Mouse (Mus musculus) liver, embryonic 12.5 days (tissue): ENCODE measurements around the gene Cnga4. TPM values are rescaled to one million over a fixed set of nuclear protein-coding genes. Genes with fewer than 3 reads are reported as not detected.
A peak's percentile ranks its signal among the peaks of the same experiment; 100 is the strongest.
"Not testable (repeated sequence)": the region's sequence is repeated elsewhere in the genome, so short reads cannot be mapped to it uniquely, and the experiment has no call there.

Experiments used
- ATAC-seq: fragments of 200-750 bp; cut with Nextera tagmentation; 2 replicates; pipeline ENCODE4 v1.8.0; 2017; ENCODE audit warnings: moderate number of reproducible peaks, mild to moderate bottlenecking, moderate library complexity
- H3K27ac ChIP-seq: fragments of 300-500 bp; sonication (generic); 2 replicates; pipeline ENCODE4 v1.5.1; 2016; ENCODE audit warnings: mild to moderate bottlenecking
- H3K27me3 ChIP-seq: fragments of 300-500 bp; sonication (generic); replicated peaks from 2 replicates; pipeline ENCODE4 v1.6.1; 2016; ENCODE audit warnings: mild to moderate bottlenecking, moderate library complexity
- H3K36me3 ChIP-seq: fragments of 300-500 bp; sonication (generic); 2 replicates; pipeline ENCODE4 v1.6.1; 2016; ENCODE audit warnings: mild to moderate bottlenecking, moderate library complexity
- H3K4me1 ChIP-seq: fragments of 300-500 bp; sonication (generic); 2 replicates; pipeline ENCODE4 v1.6.1; 2016
- H3K4me2 ChIP-seq: fragments of 300-500 bp; sonication (generic); 2 replicates; pipeline ENCODE4 v1.6.1; 2016; ENCODE audit warnings: mild to moderate bottlenecking, moderate library complexity
- H3K4me3 ChIP-seq: fragments of 300-500 bp; sonication (generic); 2 replicates; pipeline ENCODE4 v1.5.1; 2016; ENCODE audit warnings: mild to moderate bottlenecking, moderate library complexity
- H3K9ac ChIP-seq: fragments of 300-500 bp; sonication (generic); 2 replicates; pipeline ENCODE4 v1.6.1; 2016; ENCODE audit warnings: mild to moderate bottlenecking, moderate library complexity
- H3K9me3 ChIP-seq: fragments of 300-500 bp; sonication (generic); replicated peaks from 2 replicates; pipeline ENCODE4 v1.6.1; 2016; ENCODE audit warnings: mild to moderate bottlenecking, moderate library complexity
- WGBS: fragments of 180-500 bp; shearing (Covaris S2); methylation state at CpG from one replicate; pipeline ENCODE4 v1.1.7; 2016; ENCODE audit not compliant: insufficient replicate concordance; 5-methylcytosine and 5-hydroxymethylcytosine counted together
- polyA plus RNA-seq: library from polyadenylated mRNA; unstranded; fragments of >200 nt; fragmentation: Nextera tagmentation; extraction: Ambion mirVana; gene quantifications from 2 replicates; pipeline ENCODE4 v1.2.1, GENCODE M21; 2016

Cnga4 gene
- polyA plus RNA-seq, 1 experiment from 2014 or later = not detected

DNA sequence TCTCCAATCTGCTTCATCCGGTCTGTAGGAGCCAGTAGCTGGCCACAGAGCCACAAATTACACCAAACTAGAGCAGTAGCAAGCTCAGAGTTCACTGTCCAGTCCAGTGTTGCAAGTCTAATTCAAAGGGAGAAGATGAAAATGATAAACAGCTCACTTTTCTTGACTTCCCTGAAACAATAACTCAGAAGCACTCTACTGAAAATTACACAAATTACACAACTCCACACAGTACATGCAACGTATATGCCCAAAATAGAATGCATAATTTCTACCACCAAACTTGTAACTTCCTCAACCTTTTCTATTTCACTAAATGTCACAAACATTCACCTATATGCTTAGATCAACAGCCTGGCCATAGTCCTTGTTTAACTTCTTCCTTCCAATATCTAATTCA lies 14.1 kb upstream of the Cnga4 start:
- no peak overlapping the region for H3K4me3 ChIP-seq
- H3K4me2 ChIP-seq = no peak overlapping the region
- peaks cover 57% of the 10 kb centered on the region for H3K36me3 ChIP-seq
- H3K27me3 ChIP-seq = no peaks in the 10 kb centered on the region
- H3K27ac ChIP-seq = no peak overlapping the region
- H3K4me1 ChIP-seq = no peaks in the 10 kb centered on the region
- WGBS = 88% methylated on average over 2 of the region's 2 CpGs
- no peaks in the 10 kb centered on the region for H3K9me3 ChIP-seq
- no peak overlapping the region for H3K9ac ChIP-seq
- no peak for ATAC-seq

DNA sequence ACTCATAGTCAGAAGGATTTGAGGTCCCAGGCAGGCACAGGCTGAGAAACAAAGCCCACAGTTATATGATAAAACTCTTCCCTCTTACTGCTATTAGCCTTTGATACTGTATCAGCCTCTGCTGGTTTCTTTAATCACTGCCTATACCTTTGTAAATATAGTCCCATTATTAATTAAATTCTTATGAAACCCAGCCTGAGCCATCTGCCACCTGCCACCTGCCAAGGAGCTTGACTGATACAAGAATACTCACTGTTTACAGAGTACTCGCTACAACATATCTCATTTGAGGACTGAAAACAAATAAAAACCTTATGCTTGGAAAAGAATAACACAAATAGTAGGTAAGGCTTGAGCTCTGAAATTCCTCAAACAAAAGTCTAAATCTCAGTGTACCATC lies 9.8 kb upstream of the Cnga4 start:
- no peak overlapping the region for H3K9ac ChIP-seq
- no peaks in the 10 kb centered on the region for H3K27me3 ChIP-seq
- H3K36me3 ChIP-seq = peaks cover 16% of the 10 kb centered on the region
- no peak for ATAC-seq
- no peak overlapping the region for H3K27ac ChIP-seq
- no peaks in the 10 kb centered on the region for H3K9me3 ChIP-seq
- no peak overlapping the region for H3K4me3 ChIP-seq
- H3K4me1 ChIP-seq = peaks cover 27% of the 10 kb centered on the region
- 83% methylated on average over 1 of the region's 1 CpGs for WGBS
- no peak overlapping the region for H3K4me2 ChIP-seq

DNA sequence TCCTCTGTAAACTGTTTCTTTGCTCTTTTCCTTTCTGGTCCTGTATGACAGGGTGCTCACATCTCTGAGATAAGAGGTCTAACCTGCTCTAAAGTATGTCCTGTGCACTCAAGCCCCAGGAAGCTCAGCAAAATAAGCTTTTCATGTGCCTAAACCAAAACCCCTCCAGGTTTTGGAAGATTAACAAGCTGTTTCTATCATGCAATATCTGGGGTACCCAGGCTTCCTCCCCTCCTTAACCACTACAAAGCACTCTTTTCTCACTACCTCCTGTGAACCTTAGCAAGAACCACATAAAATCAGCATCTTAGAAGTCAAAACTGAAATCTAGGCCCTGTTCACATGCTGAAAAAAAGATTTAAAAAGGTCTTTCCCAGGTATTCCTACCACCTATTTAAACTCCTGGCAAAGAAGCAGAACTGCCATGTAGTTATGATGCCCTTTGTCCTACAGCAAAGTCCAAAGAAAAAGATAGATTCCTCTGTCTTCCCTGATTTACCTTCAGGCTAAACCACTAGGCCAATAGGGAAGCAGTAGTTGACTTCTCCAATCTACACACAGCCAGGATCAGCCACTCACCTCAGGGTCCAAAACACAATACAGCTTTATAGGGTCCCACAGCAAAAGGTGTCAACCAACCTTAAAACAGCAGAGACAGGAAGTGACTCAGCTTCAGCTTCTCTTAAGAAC lies 9.1 kb upstream of the Cnga4 start:
- H3K9me3 ChIP-seq = no peaks in the 10 kb centered on the region
- H3K27ac ChIP-seq = no peak overlapping the region
- peaks cover 9% of the 10 kb centered on the region; the same call in 1 of the 2 replicates for H3K36me3 ChIP-seq
- ATAC-seq = no peak
- no peak overlapping the region for H3K4me3 ChIP-seq
- no peak overlapping the region for H3K4me2 ChIP-seq
- peaks cover 27% of the 10 kb centered on the region for H3K4me1 ChIP-seq
- H3K27me3 ChIP-seq = no peaks in the 10 kb centered on the region
- no peak overlapping the region for H3K9ac ChIP-seq

DNA sequence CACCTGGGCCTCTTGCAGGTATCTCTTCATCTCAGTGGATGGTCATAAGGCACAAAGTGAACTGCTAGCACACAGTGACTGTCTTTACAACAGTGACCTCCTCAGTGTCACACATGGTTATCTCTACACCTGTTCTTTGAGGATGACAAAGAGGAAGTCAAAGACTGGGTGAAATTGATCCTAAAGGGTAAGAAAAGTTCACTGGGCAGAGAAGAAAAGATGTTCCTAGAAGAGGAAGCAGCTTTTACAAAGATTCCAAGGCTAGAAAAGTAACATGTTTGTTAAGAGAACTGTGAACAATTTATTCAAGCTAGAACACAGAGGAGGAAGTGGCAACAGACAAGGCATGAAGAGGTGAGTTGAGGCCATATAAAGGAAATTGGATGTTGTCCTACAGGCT lies 8.2 kb upstream of the Cnga4 start:
- no peak for ATAC-seq
- Histone ChIP-seq H3K27me3 (no peaks in the 10 kb centered on the region), H3K9me3 (no peaks in the 10 kb centered on the region), H3K36me3 (0 out of 2 replicates have a peak, but pooled peaks cover 8% of the 10 kb centered on the region), H3K4me3 (no peak overlapping the region), H3K9ac (no peak overlapping the region), H3K4me2 (no peak overlapping the region), H3K27ac (no peak overlapping the region), H3K4me1 (peaks cover 36% of the 10 kb centered on the region)

DNA sequence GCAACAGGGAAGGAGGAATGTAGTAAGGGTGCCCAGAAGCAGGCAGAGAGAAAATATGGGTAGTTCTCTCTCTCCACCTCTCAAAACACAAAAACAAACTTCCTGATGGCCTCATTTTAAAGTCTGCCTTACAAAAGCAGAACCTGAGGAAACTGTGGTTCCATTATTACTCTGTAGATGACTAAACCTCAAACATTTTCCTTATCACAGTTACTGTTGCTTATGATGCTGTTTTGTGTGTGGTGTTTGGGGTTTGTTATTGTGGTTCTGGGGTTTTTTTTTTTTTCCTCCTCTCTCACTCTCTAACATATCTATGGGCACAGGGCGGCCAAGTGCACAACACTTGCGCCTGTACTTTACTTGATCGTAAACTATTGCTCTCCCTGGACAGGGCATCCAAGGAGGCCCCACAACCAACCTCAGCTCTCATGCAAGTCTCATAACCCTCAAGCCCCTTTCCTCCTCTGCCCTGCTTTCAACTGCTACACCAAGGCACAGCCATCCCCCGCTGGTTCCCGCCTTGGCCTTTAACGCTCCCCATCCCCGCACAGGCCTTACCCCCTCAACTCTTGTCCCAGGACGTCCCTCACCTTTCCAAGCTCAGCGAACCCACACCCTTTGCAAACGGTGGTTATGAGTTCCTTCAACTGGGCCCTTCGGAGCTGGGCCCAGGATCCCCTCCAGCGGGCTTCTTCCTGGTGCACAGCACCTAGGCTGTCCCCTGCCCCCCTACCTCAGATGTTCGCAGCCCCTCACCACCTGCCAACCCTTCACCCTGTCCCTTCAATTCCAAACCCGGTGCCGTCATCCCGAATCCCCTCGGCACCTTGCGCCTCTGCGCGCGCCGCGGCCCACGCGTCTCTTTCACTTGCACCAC lies 5.1 kb upstream of the Cnga4 start:
- WGBS = under 1% methylated on average over 25 of the region's 25 CpGs
- Histone ChIP-seq H3K27me3 (no peaks in the 10 kb centered on the region), H3K36me3 (0 out of 2 replicates have a peak, but pooled peaks cover 2% of the 10 kb centered on the region), H3K27ac (peak overlapping the region; percentile 89), H3K4me3 (peak overlapping the region; percentile 92), H3K9ac (peak overlapping the region; percentile 90), H3K9me3 (no peaks in the 10 kb centered on the region), H3K4me1 (peaks cover 38% of the 10 kb centered on the region), H3K4me2 (peak overlapping the region; percentile 94)
- peak; percentile 0 for ATAC-seq

DNA sequence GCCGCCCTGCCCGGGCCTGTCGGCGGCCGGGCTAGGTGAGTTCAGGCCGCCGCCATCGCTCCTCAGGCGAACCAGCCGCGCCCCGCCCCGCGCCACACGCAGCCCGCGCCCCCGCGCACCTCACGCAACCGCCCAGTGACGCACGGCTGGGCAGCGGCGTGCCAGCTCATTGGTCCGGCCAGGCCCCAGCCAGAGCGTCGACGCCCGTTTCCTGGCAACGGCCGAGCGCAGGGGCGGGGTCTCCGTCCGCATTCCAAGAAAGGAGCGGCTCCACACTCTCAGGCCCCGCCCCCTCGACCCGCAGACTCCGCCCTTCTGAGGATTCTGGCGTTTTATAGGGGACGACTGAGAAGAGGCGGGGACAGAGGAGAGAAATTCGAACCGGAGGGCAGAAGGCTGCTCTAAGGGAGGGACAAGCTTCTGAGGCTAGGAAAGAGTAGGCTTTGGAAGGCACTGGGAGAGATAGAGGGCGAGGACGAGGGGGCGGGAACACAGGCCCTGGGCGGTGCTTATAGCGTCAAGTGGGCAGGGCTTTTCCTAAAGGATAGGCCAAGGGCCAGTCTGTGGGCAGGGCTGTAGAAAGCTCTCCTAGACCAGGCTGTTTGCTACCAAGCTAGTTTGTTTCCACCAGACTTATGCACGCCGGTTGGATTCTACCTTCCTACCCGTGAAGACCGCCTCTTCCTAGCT lies 4.3 kb upstream of the Cnga4 start, which contains the start of gene Fam160a2:
TSS of gene Fam160a2 (minus strand) at position 120 of the 690 bp plus-strand sequence.
- Histone ChIP-seq H3K4me2 (peak within 1 kb of the TSS; percentile 94), H3K9ac (peak within 1 kb of the TSS; percentile 90), H3K27me3 (no peaks in the 10 kb centered on the region), H3K27ac (peak within 1 kb of the TSS; percentile 89), H3K36me3 (no peaks in the 10 kb centered on the region), H3K4me1 (peaks cover 38% of the 10 kb centered on the region), H3K4me3 (peak within 1 kb of the TSS; percentile 92), H3K9me3 (no peaks in the 10 kb centered on the region)
- under 1% methylated on average over 55 of the region's 55 CpGs for WGBS
- peak; percentile 96 for ATAC-seq

DNA sequence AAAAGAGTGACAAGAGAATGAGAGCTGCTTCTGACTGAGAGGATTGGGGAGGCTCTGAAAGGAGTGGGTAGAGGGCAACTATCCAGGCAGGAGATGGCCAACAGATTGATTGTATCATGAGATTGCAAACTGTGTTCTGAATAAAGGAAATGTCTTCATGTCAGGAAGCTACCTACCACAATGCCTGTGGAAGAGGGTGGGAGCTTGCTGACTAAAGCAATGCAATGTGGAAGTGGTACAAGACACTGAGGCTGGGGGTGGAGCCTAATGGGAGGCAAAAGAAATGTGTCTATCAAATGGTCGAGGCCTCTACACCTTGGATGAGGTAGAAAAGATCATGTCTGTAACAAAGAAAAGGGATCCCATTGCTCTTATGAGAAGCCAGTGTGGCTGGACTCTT lies 2.0 kb downstream of the Cnga4 start:
- Histone ChIP-seq H3K36me3 (no peaks in the 10 kb centered on the region), H3K9ac (no peak overlapping the region), H3K4me2 (no peak overlapping the region), H3K4me1 (peaks cover under 1% of the 10 kb centered on the region; the same call in 1 of the 2 replicates), H3K9me3 (no peaks in the 10 kb centered on the region), H3K27me3 (no peaks in the 10 kb centered on the region), H3K4me3 (no peak overlapping the region), H3K27ac (no peak overlapping the region)
- WGBS = 50% methylated on average over 1 of the region's 1 CpGs
- no peak for ATAC-seq

DNA sequence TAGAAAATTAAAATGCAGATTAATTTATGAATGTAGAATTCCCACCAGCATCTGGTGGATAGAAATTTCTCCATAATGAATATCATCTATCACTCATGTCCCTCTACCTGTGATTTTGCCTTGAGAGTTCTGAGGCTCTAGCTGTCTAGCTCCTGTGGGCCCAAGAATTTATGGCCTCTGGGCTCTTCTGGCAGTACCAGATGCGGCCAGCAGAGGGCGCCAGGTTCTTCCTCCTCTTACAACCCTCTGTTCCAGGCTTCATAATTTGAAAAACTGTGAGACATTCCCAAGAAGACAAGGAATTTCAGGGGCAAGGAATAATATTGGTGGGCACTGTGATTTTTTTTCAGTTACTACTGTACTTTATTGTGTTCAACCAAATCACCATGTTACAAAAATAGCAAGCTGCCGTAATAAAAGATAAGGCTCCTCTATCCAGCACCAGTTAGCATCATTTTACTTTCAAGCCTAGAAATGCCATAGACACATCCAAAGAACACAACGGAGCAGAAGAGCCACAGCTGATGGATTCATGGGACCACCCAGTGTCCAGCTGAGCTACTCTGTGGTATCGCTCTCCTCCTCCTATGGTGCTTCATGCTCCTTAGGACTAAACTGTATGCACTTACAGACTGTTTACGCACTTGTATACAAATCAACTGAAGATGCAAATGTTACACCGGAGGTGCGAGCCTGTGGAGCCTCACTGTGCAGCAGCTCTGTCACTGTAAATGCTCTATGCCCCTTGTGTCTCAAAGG lies 7.7 kb downstream of the Cnga4 start:
- not testable (repeated sequence) for H3K36me3 ChIP-seq, H3K4me2 ChIP-seq, H3K4me1 ChIP-seq, H3K9me3 ChIP-seq, H3K27me3 ChIP-seq, ATAC-seq, H3K27ac ChIP-seq, H3K4me3 ChIP-seq, H3K9ac ChIP-seq
- WGBS = 45% methylated on average over 8 of the region's 8 CpGs

DNA sequence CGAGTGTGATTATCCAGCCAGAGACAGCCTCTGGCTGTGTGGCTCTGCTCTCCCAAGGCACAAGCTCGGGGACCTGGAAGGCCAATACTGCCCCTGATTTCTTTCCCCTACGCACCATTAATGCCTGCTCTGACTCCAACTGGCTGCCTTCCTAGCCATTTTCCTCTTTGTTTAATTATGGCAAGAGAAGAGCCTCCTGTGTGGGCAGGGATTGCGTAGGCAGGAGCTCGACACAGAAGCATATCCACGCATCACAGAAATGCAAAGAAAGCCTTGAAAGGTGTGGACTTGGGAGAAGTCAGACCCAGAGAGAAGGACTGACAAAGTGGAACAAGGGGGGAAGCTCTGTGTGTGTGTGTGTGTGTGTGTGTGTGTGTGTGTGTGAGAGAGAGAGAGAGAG lies 10.0 kb downstream of the Cnga4 start:
- WGBS = 50% methylated on average over 6 of the region's 6 CpGs
- no peak for ATAC-seq
- no peak overlapping the region for H3K9ac ChIP-seq
- no peak overlapping the region for H3K4me2 ChIP-seq
- H3K4me3 ChIP-seq = no peak overlapping the region
- no peaks in the 10 kb centered on the region for H3K9me3 ChIP-seq
- H3K27me3 ChIP-seq = peaks cover 5% of the 10 kb centered on the region; the same call in 1 of the 2 replicates
- no peaks in the 10 kb centered on the region for H3K36me3 ChIP-seq
- no peak overlapping the region for H3K27ac ChIP-seq
- H3K4me1 ChIP-seq = no peaks in the 10 kb centered on the region

DNA sequence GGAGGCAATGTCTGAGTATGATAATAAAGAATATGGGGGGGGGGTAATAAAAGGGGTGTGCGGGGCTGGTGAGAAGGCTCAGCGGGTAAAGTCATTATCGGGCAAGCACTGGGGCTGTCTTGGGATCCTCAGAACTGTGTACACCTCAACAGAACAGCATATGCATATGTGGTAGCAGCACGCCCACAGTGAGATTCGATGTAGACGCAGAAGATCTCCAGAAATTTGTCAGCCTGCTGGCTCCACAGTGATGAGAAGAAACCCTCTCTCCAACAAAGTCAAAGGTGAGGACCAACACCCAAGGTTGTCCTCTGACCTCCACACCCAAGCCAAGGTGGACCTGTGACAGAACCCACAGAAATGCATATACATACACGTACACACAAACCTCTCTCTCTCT lies 12.2 kb downstream of the Cnga4 start:
- no peaks in the 10 kb centered on the region for H3K36me3 ChIP-seq

DNA sequence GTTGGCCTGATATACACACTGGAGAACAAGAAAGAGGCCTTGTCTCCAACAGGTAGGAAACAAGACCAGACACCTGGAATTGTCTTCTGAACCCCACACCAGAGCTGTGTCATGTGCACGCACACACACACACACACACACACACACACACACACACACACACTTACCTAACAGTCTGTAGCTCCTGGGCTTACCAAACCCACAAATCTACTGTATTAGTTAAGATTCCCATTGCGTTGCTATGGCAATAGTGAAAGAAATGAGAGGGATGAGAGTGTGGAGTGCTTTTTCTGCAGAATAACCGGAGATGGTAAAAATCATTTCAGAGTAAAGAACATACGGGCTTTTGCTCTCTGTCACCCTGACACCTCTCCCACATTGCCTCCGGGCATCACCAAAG lies 13.7 kb downstream of the Cnga4 start:
- no peaks in the 10 kb centered on the region for H3K9me3 ChIP-seq
- no peak overlapping the region for H3K9ac ChIP-seq
- H3K4me1 ChIP-seq = no peaks in the 10 kb centered on the region
- H3K4me3 ChIP-seq = no peak overlapping the region
- H3K36me3 ChIP-seq = no peaks in the 10 kb centered on the region
- H3K4me2 ChIP-seq = no peak overlapping the region
- WGBS = 74% methylated on average over 5 of the region's 5 CpGs
- ATAC-seq = no peak
- H3K27me3 ChIP-seq = peaks cover 5% of the 10 kb centered on the region; the same call in 1 of the 2 replicates
- no peak overlapping the region for H3K27ac ChIP-seq

More for the DNA sequence above, 12.2 kb downstream of the Cnga4 start:
- H3K9me3 ChIP-seq = no peaks in the 10 kb centered on the region
- 74% methylated on average over 7 of the region's 7 CpGs for WGBS
- H3K27me3 ChIP-seq = peaks cover 5% of the 10 kb centered on the region; the same call in 1 of the 2 replicates
- ATAC-seq = no peak
- H3K4me3 ChIP-seq = no peak overlapping the region
- H3K27ac ChIP-seq = no peak overlapping the region
- no peak overlapping the region for H3K4me2 ChIP-seq
- H3K4me1 ChIP-seq = no peaks in the 10 kb centered on the region
- no peak overlapping the region for H3K9ac ChIP-seq
